Mouse (Mus musculus) small intestine, adult 2 months (tissue): ENCODE results near the gene Lsm11.

Experiments used
- CTCF ChIP-seq: fragments of 200-500 bp; IDR thresholded peaks from 2 replicates; pipeline ENCODE4 v1.5.1; 2012; ENCODE audit warnings: low read depth, mild to moderate bottlenecking, control low read depth, inconsistent platforms, low read length, moderate library complexity, mixed read lengths; ENCODE audit not compliant: insufficient replicate concordance, insufficient read length; ENCODE audit errors: extremely low read depth
- POLR2A ChIP-seq: fragments of 200-500 bp; IDR thresholded peaks from 2 replicates; pipeline ENCODE4 v1.6.1; 2012; ENCODE audit warnings: low read depth, mild to moderate bottlenecking, control low read depth, inconsistent platforms, low read length, moderate library complexity

GRCm38 (mm10) chr11:45906109-45906786 lies 38.5 kb downstream of the Lsm11 start:
- TF ChIP-seq POLR2A (no peak), CTCF (no peak)
